Mouse (Mus musculus): Measurements from ENCODE around the gene Stac.

GRCm38 (mm10) chr9:111578784-111579183 lies 111.4 kb downstream of the Stac start:
- TF ChIP-seq USF1 (IDR thresholded peaks at IDR 0.05; ENCODE audit: low read depth) (no peak), MYOD1 (IDR thresholded peaks at IDR 0.05; ENCODE audit: control insufficient read depth in 1 of 3, insufficient read length in 2 of 3, low read depth in 2 of 3) (no peak), TCF12 (IDR thresholded peaks at IDR 0.05; ENCODE audit: insufficient read depth, poor library complexity, severe bottlenecking) (no peak), MAX (IDR thresholded peaks at IDR 0.05; ENCODE audit: low read depth) (no peak), MYOG (IDR thresholded peaks at IDR 0.05; ENCODE audit: control insufficient read depth in 1 of 3, insufficient read depth in 1 of 3, insufficient read length in 2 of 3, low read depth in 2 of 3) (no peak), POLR2A (IDR thresholded peaks at IDR 0.05; ENCODE audit: insufficient read length, low read depth) (no peak)

Data from myocyte (in vitro differentiated cells).